Mouse (Mus musculus) olfactory bulb, adult 2 months (tissue): Measurements from ENCODE around the gene Olfr995.

Experiments used
- CTCF ChIP-seq: fragments of 200-500 bp; IDR thresholded peaks from 2 replicates; pipeline ENCODE4 v1.5.1; 2012; ENCODE audit warnings: low read depth, mild to moderate bottlenecking, low read length, moderate library complexity; ENCODE audit not compliant: insufficient read depth
- POLR2A ChIP-seq: fragments of 200-500 bp; IDR thresholded peaks from 2 replicates; pipeline ENCODE4 v1.6.1; 2012; ENCODE audit warnings: mild to moderate bottlenecking, low read depth, low read length, moderate library complexity; ENCODE audit not compliant: insufficient read depth

DNA sequence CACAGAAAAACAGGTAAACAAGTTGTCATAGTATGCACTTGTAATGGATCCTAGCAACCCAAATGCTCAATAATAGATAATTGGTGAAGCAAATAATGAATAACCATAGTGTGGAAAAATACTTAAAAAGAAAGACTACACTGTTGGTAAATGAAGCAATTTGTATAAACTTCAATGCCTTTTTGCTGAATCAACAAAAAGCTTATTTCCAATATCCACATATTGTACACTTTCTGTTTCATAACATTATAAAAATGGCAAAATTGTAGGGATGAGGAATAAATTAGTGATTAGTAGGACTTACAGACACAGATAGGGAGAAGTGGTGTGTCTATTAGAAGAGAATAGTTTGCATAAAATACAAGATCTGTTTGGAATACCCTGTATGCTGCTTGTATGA is 893 bp downstream of the Olfr995 start:
- TF ChIP-seq POLR2A = no peak
- TF ChIP-seq CTCF = no peak
